Mouse (Mus musculus) MEL (cell line): ENCODE data around the gene Glt8d2. TPM values are rescaled to one million over a fixed set of nuclear protein-coding genes. Genes with fewer than 3 reads are reported as not detected.
A peak's percentile ranks its signal among the peaks of the same experiment; 100 is the strongest.

Experiments used
- DNase-seq: peaks from one replicate; pipeline ENCODE4 v3.0.0; 2011; ENCODE audit warnings: low read depth, low spot score
- H3K27ac ChIP-seq: 2 replicates; pipeline ENCODE4 v1.5.1; 2012; ENCODE audit warnings: low read depth, mild to moderate bottlenecking, control low read depth, low read length, moderate library complexity; ENCODE audit not compliant: control insufficient read depth
- H3K27me3 ChIP-seq, 2 experiments: fragments of 150-350 bp in 1 of 2; sonication (generic) in 1 of 2; 2 replicates each; pipeline ENCODE4 v1.6.1; 2012; ENCODE audit warnings: low read length in 2 of 2, mild to moderate bottlenecking in 2 of 2, improper control_type of control experiment in 1 of 2, moderate library complexity in 1 of 2; ENCODE audit not compliant: insufficient read depth in 2 of 2, control insufficient read depth in 1 of 2
- H3K36me3 ChIP-seq, 2 experiments: 2 replicates each; pipeline ENCODE4 v1.6.1; 2012 to 2014; ENCODE audit warnings: low read length in 2 of 2, improper control_type of control experiment in 1 of 2, inconsistent platforms in 1 of 2, mild to moderate bottlenecking in 1 of 2; ENCODE audit not compliant: insufficient read depth in 2 of 2, control insufficient read depth in 1 of 2
- H3K4me1 ChIP-seq, 2 experiments: fragments of 150-350 bp in 1 of 2; sonication (generic) in 1 of 2; 2 replicates each; pipeline ENCODE4 v1.6.1; 2012; ENCODE audit warnings: low read length in 2 of 2, improper control_type of control experiment in 1 of 2, mild to moderate bottlenecking in 1 of 2; ENCODE audit not compliant: insufficient read depth in 2 of 2, control insufficient read depth in 1 of 2
- H3K4me3 ChIP-seq, 2 experiments: fragments of 150-350 bp in 1 of 2; sonication (generic) in 1 of 2; 2 replicates each; pipeline ENCODE4 v1.5.1; 2012; ENCODE audit warnings: low read depth in 2 of 2, low read length in 2 of 2, mild to moderate bottlenecking in 2 of 2, moderate library complexity in 2 of 2, control low read depth in 1 of 2, improper control_type of control experiment in 1 of 2; ENCODE audit not compliant: control insufficient read depth in 1 of 2, insufficient read depth in 1 of 2
- H3K79me2 ChIP-seq: 2 replicates; pipeline ENCODE4 v1.6.1; 2012; ENCODE audit warnings: mild to moderate bottlenecking, low read length, moderate library complexity; ENCODE audit not compliant: control insufficient read depth, poor library complexity, insufficient read depth
- H3K9ac ChIP-seq: 2 replicates; pipeline ENCODE4 v1.6.1; 2012; ENCODE audit warnings: low read depth, mild to moderate bottlenecking, control low read depth, low read length, moderate library complexity; ENCODE audit not compliant: control insufficient read depth, poor library complexity, severe bottlenecking
- H3K9me3 ChIP-seq: fragments of 150-350 bp; sonication (generic); replicated peaks from 2 replicates; pipeline ENCODE4 v1.6.1; 2012; ENCODE audit warnings: mild to moderate bottlenecking, low read length, improper control_type of control experiment, moderate library complexity; ENCODE audit not compliant: insufficient read depth
- BHLHE40 ChIP-seq: IDR thresholded peaks from 2 replicates; pipeline ENCODE4 v1.6.1; 2012; ENCODE audit warnings: low read depth, mild to moderate bottlenecking, inconsistent platforms, low read length, improper control_type of control experiment, borderline replicate concordance
- CHD2 ChIP-seq: IDR thresholded peaks from 2 replicates; pipeline ENCODE4 v1.6.1; 2011; ENCODE audit warnings: low read length, improper control_type of control experiment
- E2F4 ChIP-seq: IDR thresholded peaks from 2 replicates; pipeline ENCODE4 v1.6.1; 2011; ENCODE audit warnings: low read depth, low read length, improper control_type of control experiment, borderline replicate concordance
- ELF1 ChIP-seq: IDR thresholded peaks from 2 replicates; pipeline ENCODE4 v1.6.1; 2014; ENCODE audit warnings: low read depth, mild to moderate bottlenecking, inconsistent platforms, low read length, improper control_type of control experiment, moderate library complexity
- EP300 ChIP-seq, 2 experiments: IDR thresholded peaks; 2 replicates each; pipeline ENCODE4 v1.6.1; 2011; ENCODE audit warnings: improper control_type of control experiment in 2 of 2, low read length in 2 of 2, low read depth in 1 of 2, mild to moderate bottlenecking in 1 of 2
- ETS1 ChIP-seq: IDR thresholded peaks from 2 replicates; pipeline ENCODE4 v1.6.1; 2012; ENCODE audit warnings: low read depth, mild to moderate bottlenecking, inconsistent platforms, low read length, improper control_type of control experiment, moderate library complexity
- GABPA ChIP-seq: IDR thresholded peaks from 2 replicates; pipeline ENCODE4 v1.6.1; 2012; ENCODE audit warnings: low read depth, mild to moderate bottlenecking, inconsistent platforms, low read length, improper control_type of control experiment, moderate library complexity
- GATA1 ChIP-seq: IDR thresholded peaks from 2 replicates; pipeline ENCODE4 v1.6.1; 2011; ENCODE audit warnings: low read depth, low read length, improper control_type of control experiment
- HCFC1 ChIP-seq: IDR thresholded peaks from 2 replicates; pipeline ENCODE4 v1.6.1; 2012; ENCODE audit warnings: low read depth, mild to moderate bottlenecking, inconsistent platforms, low read length, improper control_type of control experiment, moderate library complexity
- JUND ChIP-seq: IDR thresholded peaks from 2 replicates; pipeline ENCODE4 v1.6.1; 2011; ENCODE audit warnings: low read depth, mild to moderate bottlenecking, improper control_type of control experiment, low read length
- KAT2A ChIP-seq: conservative IDR thresholded peaks from 2 replicates; pipeline ENCODE4 v1.6.1; 2012; ENCODE audit warnings: low read depth, low read length, improper control_type of control experiment, inconsistent platforms
- MAX ChIP-seq: IDR thresholded peaks from 2 replicates; pipeline ENCODE4 v1.6.1; 2011; ENCODE audit warnings: low read length, improper control_type of control experiment
- MAZ ChIP-seq: IDR thresholded peaks from 2 replicates; pipeline ENCODE4 v1.6.1; 2012; ENCODE audit warnings: low read depth, mild to moderate bottlenecking, inconsistent platforms, low read length, improper control_type of control experiment
- MEF2A ChIP-seq: IDR thresholded peaks from 2 replicates; pipeline ENCODE4 v1.6.1; 2014; ENCODE audit warnings: low read depth, mild to moderate bottlenecking, inconsistent platforms, low read length, improper control_type of control experiment; ENCODE audit not compliant: poor library complexity, insufficient replicate concordance, severe bottlenecking; ENCODE audit errors: extremely low read depth
- NELFE ChIP-seq: IDR thresholded peaks from 2 replicates; pipeline ENCODE4 v1.6.1; 2011; ENCODE audit warnings: low read depth, low read length, improper control_type of control experiment
- SIN3A ChIP-seq: IDR thresholded peaks from 2 replicates; pipeline ENCODE4 v1.6.1; 2012; ENCODE audit warnings: low read length, improper control_type of control experiment, inconsistent platforms
- TAL1 ChIP-seq: IDR thresholded peaks from 2 replicates; pipeline ENCODE4 v1.6.1; 2012; ENCODE audit warnings: mild to moderate bottlenecking, inconsistent platforms, low read length, moderate library complexity, mixed read lengths
- TCF12 ChIP-seq: IDR thresholded peaks from 2 replicates; pipeline ENCODE4 v1.6.1; 2014; ENCODE audit warnings: low read depth, mild to moderate bottlenecking, inconsistent platforms, low read length, improper control_type of control experiment, moderate library complexity
- UBTF ChIP-seq: IDR thresholded peaks from 2 replicates; pipeline ENCODE4 v1.6.1; 2012; ENCODE audit warnings: low read depth, mild to moderate bottlenecking, inconsistent platforms, low read length, improper control_type of control experiment, moderate library complexity, borderline replicate concordance; ENCODE audit not compliant: insufficient read depth
- ZKSCAN1 ChIP-seq: IDR thresholded peaks from 2 replicates; pipeline ENCODE4 v1.6.1; 2012; ENCODE audit warnings: low read depth, mild to moderate bottlenecking, inconsistent platforms, low read length, improper control_type of control experiment, moderate library complexity
- polyA plus RNA-seq, 2 experiments: library from polyadenylated mRNA; stranded (reverse) in 1 of 2; unstranded in 1 of 2; fragments of >175 nt in 1 of 2; fragments of >200 nt in 1 of 2; gene quantifications; 2 replicates each; pipeline versions ENCODE4 v1.2.1 to v1.2.4; 2012; ENCODE audit warnings: low replicate concordance in 2 of 2, low read depth in 1 of 2; ENCODE audit not compliant: insufficient read length in 2 of 2, insufficient read depth in 1 of 2, missing spikeins in 1 of 2
- total RNA-seq: library from RNA; depleted of rRNA; stranded (reverse); fragments of 300-350 nt; gene quantifications from 2 replicates; pipeline ENCODE4 v1.2.3, GENCODE M21; 2012

The Glt8d2 gene
- total and polyA plus RNA-seq, 3 experiments, result 0.15 to 0.54 TPM; not detected in 1

GRCm38 (mm10) chr10:82689681-82690211 lies 704 bp downstream of the Glt8d2 start:
- TF ChIP-seq SIN3A (no peak), ELF1 (no peak), JUND (no peak), UBTF (no peak), MAZ (no peak), KAT2A (no peak), GABPA (no peak), NELFE (no peak), CHD2 (no peak)
- TF ChIP-seq, all 39 proteins: peak for 0
- Histone ChIP-seq H3K79me2 (no peaks in the 10 kb centered on the region), H3K4me3 (no peak overlapping the region), H3K36me3 (peaks cover 0 to 5% of the 10 kb centered on the region in 2 experiments; a peak in 2 of 4 replicates), H3K9ac (no peak overlapping the region), H3K27me3 (no peaks in the 10 kb centered on the region), H3K4me1 (peaks cover 0 to 13% of the 10 kb centered on the region in 2 experiments; a peak in 2 of 4 replicates), H3K9me3 (no peaks in the 10 kb centered on the region), H3K27ac (no peak overlapping the region)
- peak; percentile 14 for DNase-seq

- H3K4me3 ChIP-seq, result no peak overlapping the region
- no peaks in the 10 kb centered on the region for H3K79me2 ChIP-seq
- H3K27me3 ChIP-seq, result no peaks in the 10 kb centered on the region
- no peak overlapping the region for H3K9ac ChIP-seq
- H3K4me1 ChIP-seq, result peaks cover 0 to 10% of the 10 kb centered on the region in 2 experiments; a peak in 1 of 4 replicates
- no peaks in the 10 kb centered on the region for H3K9me3 ChIP-seq
- H3K27ac ChIP-seq, result peak overlapping the region; percentile 73
- TF ChIP-seq E2F4, result no peak
- peak; percentile 53 to 71 for TF ChIP-seq EP300 (IDR thresholded peaks at IDR 0.05; ENCODE audit: low read depth in 1 of 2, low read length in 2 of 2)
- peak; percentile 81 for TF ChIP-seq TAL1
- TF ChIP-seq MAX, result no peak
- peak; percentile 64; the same call in 1 of the 2 replicates for TF ChIP-seq ETS1
- TF ChIP-seq TCF12, result peak; percentile 76
- TF ChIP-seq ZKSCAN1, result no peak
- no peak for TF ChIP-seq HCFC1
- TF ChIP-seq MEF2A, result no peak
- TF ChIP-seq BHLHE40, result peak; percentile 53; the same call in 1 of the 2 replicates
- peak; percentile 83 for TF ChIP-seq GATA1
- TF ChIP-seq, all 39 proteins: peak for 6
- peak; percentile 84 for DNase-seq
- H3K36me3 ChIP-seq, result no peaks in the 10 kb centered on the region
These were observed 5.0 kb downstream of the Glt8d2 start for GRCm38 (mm10) chr10:82685440-82685839.
